Mouse (Mus musculus) liver, postnatal 0 days (tissue): ENCODE results near the gene E2f2.

Experiments
- CTCF ChIP-seq: sonication (generic); IDR thresholded peaks from 2 replicates; pipeline ENCODE4 v1.5.1; 2016; ENCODE audit warnings: antibody characterized with exemption, low read depth
- EP300 ChIP-seq: IDR thresholded peaks from 2 replicates; pipeline ENCODE4 v1.6.1; 2016; ENCODE audit warnings: antibody characterized with exemption, low read depth, mild to moderate bottlenecking

GRCm38 (mm10) chr4:136143193-136143976, 28.8 kb upstream of the E2f2 start, which contains the start of gene Id3:
- TF ChIP-seq CTCF: no peak
- 0 out of 2 replicates have a peak, but pooled peaks have one; percentile 5 for TF ChIP-seq EP300
